Mouse (Mus musculus): ENCODE results near the gene Map2k5.

Map2k5 gene

DNA sequence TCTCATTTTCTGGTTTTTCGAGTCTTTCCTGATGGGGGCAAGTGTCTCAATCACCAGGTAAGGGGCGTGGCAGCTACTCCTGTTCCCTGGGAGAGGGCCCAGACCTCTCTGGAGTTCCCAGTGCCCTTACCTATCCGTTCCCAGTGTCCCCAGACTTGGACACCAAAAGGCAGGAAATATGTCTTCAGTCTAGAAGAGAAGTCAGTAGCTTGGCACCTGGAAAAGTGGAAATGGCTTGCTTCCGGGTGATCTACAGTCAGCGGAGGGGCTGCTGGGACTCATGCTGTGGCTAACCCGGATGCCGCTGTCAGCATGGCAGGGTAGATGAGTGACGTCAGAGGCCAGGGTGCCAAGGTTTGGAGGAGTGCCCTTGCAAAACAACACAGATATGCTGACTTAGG, 248.1 kb downstream of the Map2k5 start:
- ATAC-seq (ENCODE audit: low TSS enrichment) = no peak

- ATAC-seq (ENCODE audit: low TSS enrichment) = no peak
These were observed 253.2 kb downstream of the Map2k5 start for GRCm38 (mm10) chr9:63124512-63124911.

GRCm38 (mm10) chr9:63123451-63124438, 254.0 kb downstream of the Map2k5 start:
- peak; percentile 98 for ATAC-seq (ENCODE audit: low TSS enrichment)

DNA sequence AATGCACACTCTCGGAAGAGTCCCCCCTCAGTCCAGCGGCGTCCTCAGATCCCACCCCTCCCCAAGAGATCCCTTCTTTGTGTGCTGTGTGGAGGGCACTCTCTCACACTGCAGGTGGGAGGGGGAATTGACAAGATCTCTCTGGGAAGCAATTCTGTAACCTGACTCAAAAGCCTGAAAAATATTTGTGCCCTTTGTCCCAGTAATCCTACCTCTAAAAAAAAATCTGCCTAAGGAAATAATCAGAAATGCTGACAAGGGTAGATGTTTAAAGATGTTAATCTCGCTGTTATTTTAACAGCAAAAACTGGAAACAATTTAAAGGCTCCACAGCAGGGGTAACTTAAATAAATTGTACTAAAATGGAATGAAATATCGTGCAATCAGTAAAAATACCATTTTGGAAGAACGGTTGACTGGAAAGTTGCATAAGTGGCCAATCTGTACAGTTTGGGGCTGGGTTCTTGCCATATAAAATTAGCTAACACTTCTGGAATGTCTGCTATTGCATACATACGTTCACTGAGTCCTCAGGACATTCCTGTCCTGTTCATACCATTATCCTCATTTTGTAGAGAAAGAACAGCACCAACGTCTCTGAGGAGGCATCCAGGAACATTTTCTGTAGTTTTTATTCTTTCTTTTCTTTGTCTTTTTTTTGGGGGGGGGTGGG, 255.4 kb downstream of the Map2k5 start:
- ATAC-seq (ENCODE audit: low TSS enrichment) = no peak

DNA sequence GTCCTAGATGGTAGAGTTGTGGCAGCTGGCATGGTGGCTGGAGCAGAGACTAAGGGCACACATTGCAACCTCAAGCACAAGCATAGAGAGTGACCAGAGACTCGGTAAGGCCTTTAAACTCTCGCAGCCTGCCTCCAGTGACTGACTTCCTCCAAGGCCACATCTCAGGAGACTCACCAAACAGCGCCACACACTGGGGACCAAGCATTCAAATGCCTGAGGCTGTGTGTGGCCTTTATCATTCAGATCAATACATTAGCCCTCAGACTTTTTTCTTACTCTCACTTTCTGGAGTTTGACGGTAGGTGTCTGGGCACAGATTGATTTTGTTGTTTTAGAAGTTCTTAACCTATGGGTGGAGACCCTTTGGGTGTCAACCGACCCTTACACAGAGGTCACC, 259.3 kb downstream of the Map2k5 start:
- ATAC-seq (ENCODE audit: low TSS enrichment) = no peak

All from frontal cortex, adult (tissue).